Mouse (Mus musculus): ENCODE measurements around the gene Defb20.
"Not testable (repeated sequence)": the region's sequence is repeated elsewhere in the genome, so short reads cannot be mapped to it uniquely, and the experiment has no call there.

Gene Defb20

GRCm38 (mm10) chr2:152476763-152477162 is at the start of gene Defb20:
Gene Defb20, plus strand, starts transcription at chr2:152477063.
- DNase-seq (ENCODE audit: low spot score in 2 of 2) = no peak

- peak; percentile 55 to 59 for DNase-seq (ENCODE audit: low spot score in 2 of 2)
Observed at GRCm38 (mm10) chr2:152427493-152427892, 49.4 kb upstream of the Defb20 start.

- DNase-seq (ENCODE audit: low spot score in 2 of 2) = not testable (repeated sequence)
Observed at GRCm38 (mm10) chr2:152428481-152428880, 48.4 kb upstream of the Defb20 start.

GRCm38 (mm10) chr2:152436405-152436901 is 40.4 kb upstream of the Defb20 start:
- DNase-seq (ENCODE audit: low spot score in 2 of 2) = no peak

- DNase-seq (ENCODE audit: low spot score in 2 of 2) = peak; percentile 84 to 90
Observed at GRCm38 (mm10) chr2:152436983-152437860, 39.6 kb upstream of the Defb20 start.

GRCm38 (mm10) chr2:152438963-152439362 is 37.9 kb upstream of the Defb20 start:
- DNase-seq (ENCODE audit: low spot score in 2 of 2) = no peak

GRCm38 (mm10) chr2:152439833-152440232 is 37.0 kb upstream of the Defb20 start:
- DNase-seq (ENCODE audit: low spot score in 2 of 2) = no peak

GRCm38 (mm10) chr2:152442322-152442721 is 34.5 kb upstream of the Defb20 start:
- no peak for DNase-seq (ENCODE audit: low spot score in 2 of 2)

- no peak for DNase-seq (ENCODE audit: low spot score in 2 of 2)
Observed at GRCm38 (mm10) chr2:152443281-152443680, 33.6 kb upstream of the Defb20 start.

- DNase-seq (ENCODE audit: low spot score in 2 of 2) = no peak
Observed at GRCm38 (mm10) chr2:152446642-152447041, 30.2 kb upstream of the Defb20 start.

- DNase-seq (ENCODE audit: low spot score in 2 of 2) = no peak
Observed at GRCm38 (mm10) chr2:152447461-152447860, 29.4 kb upstream of the Defb20 start.

- peak; percentile 77 to 85 for DNase-seq (ENCODE audit: low spot score in 2 of 2)
Observed at GRCm38 (mm10) chr2:152450241-152450640, 26.6 kb upstream of the Defb20 start.

GRCm38 (mm10) chr2:152452101-152452781 is 24.6 kb upstream of the Defb20 start:
- no peak for DNase-seq (ENCODE audit: low spot score in 2 of 2)

GRCm38 (mm10) chr2:152459241-152459640 is 17.6 kb upstream of the Defb20 start:
- no peak for DNase-seq (ENCODE audit: low spot score in 2 of 2)

GRCm38 (mm10) chr2:152464570-152465150 is 12.2 kb upstream of the Defb20 start, which contains the start of gene Defb23:
Gene Defb23, minus strand, starts transcription at chr2:152464620.
- no peak for DNase-seq (ENCODE audit: low spot score in 2 of 2)

GRCm38 (mm10) chr2:152470973-152471372 is 5.9 kb upstream of the Defb20 start:
- DNase-seq (ENCODE audit: low spot score in 2 of 2) = peak; percentile 71 to 79

- no peak for DNase-seq (ENCODE audit: low spot score in 2 of 2)
Observed at GRCm38 (mm10) chr2:152472434-152472833, 4.4 kb upstream of the Defb20 start.

- DNase-seq (ENCODE audit: low spot score in 2 of 2) = no peak
Observed at GRCm38 (mm10) chr2:152480881-152481280, 4.0 kb downstream of the Defb20 start.

- DNase-seq (ENCODE audit: low spot score in 2 of 2) = no peak
Observed at GRCm38 (mm10) chr2:152481726-152482125, 4.9 kb downstream of the Defb20 start.

GRCm38 (mm10) chr2:152487024-152487423 is 10.2 kb downstream of the Defb20 start:
- DNase-seq (ENCODE audit: low spot score in 2 of 2) = no peak

GRCm38 (mm10) chr2:152490038-152490437 is 13.2 kb downstream of the Defb20 start, which contains the start of gene Defb22:
Gene Defb22, minus strand, starts transcription at chr2:152490138.
- DNase-seq (ENCODE audit: low spot score in 2 of 2) = no peak

GRCm38 (mm10) chr2:152493151-152493550 is 16.3 kb downstream of the Defb20 start:
- DNase-seq (ENCODE audit: low spot score in 2 of 2) = no peak
